Mouse (Mus musculus) lung, embryonic 16.5 days (tissue): ENCODE data around the gene Nr6a1. TPM values are rescaled to one million over a fixed set of nuclear protein-coding genes. Genes with fewer than 3 reads are reported as not detected.

Source experiments
- ATAC-seq: fragments of 200-750 bp; cut with Nextera tagmentation; 2 replicates; pipeline ENCODE4 v1.8.0; 2017; ENCODE audit warnings: low read depth, mild to moderate bottlenecking, moderate library complexity
- H3K27ac ChIP-seq: fragments of 300-500 bp; sonication (generic); 2 replicates; pipeline ENCODE4 v1.5.1; 2014; ENCODE audit warnings: mild to moderate bottlenecking, control low read depth, low read length
- H3K27me3 ChIP-seq: fragments of 300-500 bp; sonication (generic); 2 replicates; pipeline ENCODE4 v1.6.1; 2014; ENCODE audit warnings: low read depth, low read length, mixed read lengths; ENCODE audit not compliant: control insufficient read depth, insufficient read depth
- H3K36me3 ChIP-seq: fragments of 300-500 bp; sonication (generic); 2 replicates; pipeline ENCODE4 v1.6.1; 2014; ENCODE audit warnings: low read length; ENCODE audit not compliant: control insufficient read depth, insufficient read depth
- H3K4me1 ChIP-seq: fragments of 300-500 bp; sonication (generic); replicated peaks from 2 replicates; pipeline ENCODE4 v1.6.1; 2014; ENCODE audit warnings: low read length, mixed read lengths; ENCODE audit not compliant: control insufficient read depth, insufficient read depth
- H3K4me2 ChIP-seq: fragments of 300-500 bp; sonication (generic); 2 replicates; pipeline ENCODE4 v1.6.1; 2014; ENCODE audit warnings: low read depth, low read length, control low read depth
- H3K4me3 ChIP-seq: fragments of 300-500 bp; sonication (generic); 2 replicates; pipeline ENCODE4 v1.5.1; 2014; ENCODE audit warnings: mild to moderate bottlenecking, low read length, control low read depth
- H3K9ac ChIP-seq: fragments of 300-500 bp; sonication (generic); 2 replicates; pipeline ENCODE4 v1.6.1; 2014; ENCODE audit warnings: low read length, control low read depth
- H3K9me3 ChIP-seq: fragments of 300-500 bp; sonication (generic); 2 replicates; pipeline ENCODE4 v1.6.1; 2016; ENCODE audit warnings: low read length; ENCODE audit not compliant: control insufficient read depth
- WGBS: fragments of 180-500 bp; shearing (Covaris S2); extraction: QIAGEN DNeasy Blood & Tissue Kit; methylation state at CpG from one replicate; pipeline ENCODE4 v1.1.7; 2014; 5-methylcytosine and 5-hydroxymethylcytosine counted together
- polyA plus RNA-seq: library from polyadenylated mRNA; unstranded; fragments of >200 nt; fragmentation: Nextera tagmentation; extraction: Ambion mirVana; gene quantifications from 2 replicates; pipeline ENCODE4 v1.2.1, GENCODE M21; 2015

The Nr6a1 gene
- polyA plus RNA-seq, 1 experiment from 2014 or later = 0.60 TPM

GRCm38 (mm10) chr2:38926145-38926891 is 1.2 kb downstream of the Nr6a1 start:
- Histone ChIP-seq H3K4me3 (peak overlapping the region; percentile 89), H3K4me2 (peak overlapping the region; percentile 96), H3K27ac (peak overlapping the region; percentile 36), H3K9ac (peak overlapping the region; percentile 75), H3K27me3 (peaks cover 12% of the 10 kb centered on the region), H3K4me1 (peaks cover 7% of the 10 kb centered on the region), H3K36me3 (no peaks in the 10 kb centered on the region), H3K9me3 (no peaks in the 10 kb centered on the region)
- peak; percentile 97 for ATAC-seq
- WGBS = 1% methylated on average over 35 of the region's 53 CpGs

DNA sequence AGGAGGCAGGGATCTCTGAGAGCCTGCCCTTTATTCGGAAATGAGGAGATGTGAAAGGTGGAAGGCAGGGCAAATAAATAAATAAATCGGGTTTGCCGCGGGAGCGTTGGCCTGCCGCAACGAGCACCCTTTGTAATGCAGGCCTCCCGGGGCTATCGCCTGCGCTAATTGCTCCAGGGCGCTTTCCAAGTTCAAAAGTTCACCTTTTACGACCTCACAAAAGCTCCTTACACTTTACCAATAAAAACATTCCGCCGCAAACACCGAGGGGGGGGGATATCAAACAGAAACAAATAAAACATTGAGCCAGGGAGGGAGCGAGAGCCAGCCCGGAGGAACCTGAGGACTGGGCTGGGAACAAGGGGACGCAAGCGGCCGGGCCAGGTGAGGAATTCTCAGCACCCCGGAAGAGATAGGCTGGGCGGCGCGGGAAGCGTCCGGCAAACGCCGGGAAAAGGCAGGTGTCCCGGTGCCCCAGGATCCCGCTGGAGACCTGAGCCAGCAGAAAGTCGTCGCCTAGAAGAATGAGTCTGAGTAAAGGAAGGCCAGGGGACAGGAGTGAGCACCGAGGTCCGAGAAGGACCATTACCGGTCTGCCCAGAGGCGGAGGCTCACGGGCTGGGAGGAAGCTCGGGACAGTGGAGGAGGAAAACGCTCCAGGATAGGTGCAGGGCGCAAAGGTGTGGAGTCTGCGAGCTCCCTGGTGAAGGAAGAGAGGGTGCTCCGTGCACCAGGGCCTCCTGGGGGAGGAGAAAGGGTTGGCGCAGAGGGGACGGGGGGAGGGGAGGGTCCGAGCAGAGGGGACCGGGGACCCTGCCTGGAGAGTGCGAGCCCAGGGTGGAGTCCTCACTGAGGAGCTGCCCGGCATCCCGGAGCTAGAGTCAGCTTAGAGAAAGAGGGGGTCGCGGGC is 2.1 kb downstream of the Nr6a1 start:
- under 1% methylated on average over 49 of the region's 51 CpGs for WGBS
- Histone ChIP-seq H3K27ac (peak overlapping the region; percentile 36), H3K4me1 (peaks cover 6% of the 10 kb centered on the region), H3K27me3 (peaks cover 12% of the 10 kb centered on the region), H3K36me3 (no peaks in the 10 kb centered on the region), H3K4me2 (peak overlapping the region; percentile 96), H3K4me3 (peak overlapping the region; percentile 89), H3K9ac (peak overlapping the region; percentile 75), H3K9me3 (no peaks in the 10 kb centered on the region)
- peak; percentile 57 for ATAC-seq

- Histone ChIP-seq H3K27me3 (peaks cover 12% of the 10 kb centered on the region), H3K36me3 (no peaks in the 10 kb centered on the region), H3K9me3 (no peaks in the 10 kb centered on the region), H3K4me3 (peak overlapping the region; percentile 89), H3K4me1 (peaks cover 6% of the 10 kb centered on the region), H3K9ac (peak overlapping the region; percentile 75), H3K27ac (no peak overlapping the region), H3K4me2 (peak overlapping the region; percentile 96)
- no peak for ATAC-seq
- 15% methylated on average over 10 of the region's 10 CpGs for WGBS
These were observed 2.9 kb downstream of the Nr6a1 start for GRCm38 (mm10) chr2:38924571-38924970.

DNA sequence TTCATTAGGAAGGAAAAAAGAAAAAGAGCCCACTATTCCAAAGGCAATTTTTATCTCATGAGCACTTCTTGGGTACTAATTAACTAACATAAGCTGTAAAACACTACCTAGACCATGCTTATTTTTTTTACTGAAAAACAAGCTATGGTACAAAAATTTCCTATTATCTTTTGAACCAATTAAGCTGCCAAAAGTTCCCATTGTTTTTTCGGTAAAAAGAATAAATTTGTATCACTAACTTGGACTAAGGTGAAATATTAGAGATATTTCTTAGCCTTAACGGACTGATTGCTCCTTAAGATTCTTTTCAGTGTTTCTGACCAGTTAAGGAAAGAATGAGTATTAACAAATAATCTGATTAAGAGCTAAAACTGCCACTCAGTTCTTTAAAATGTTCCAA is 3.6 kb downstream of the Nr6a1 start:
- Histone ChIP-seq H3K4me1 (peaks cover 6% of the 10 kb centered on the region), H3K4me3 (no peak overlapping the region), H3K27me3 (peaks cover 12% of the 10 kb centered on the region), H3K27ac (no peak overlapping the region), H3K9ac (no peak overlapping the region), H3K36me3 (no peaks in the 10 kb centered on the region), H3K9me3 (no peaks in the 10 kb centered on the region), H3K4me2 (no peak overlapping the region)
- no peak for ATAC-seq
- WGBS = 65% methylated on average over 2 of the region's 2 CpGs

GRCm38 (mm10) chr2:38923471-38923870 is 4.0 kb downstream of the Nr6a1 start:
- Histone ChIP-seq H3K9me3 (no peaks in the 10 kb centered on the region), H3K27ac (no peak overlapping the region), H3K9ac (no peak overlapping the region), H3K36me3 (no peaks in the 10 kb centered on the region), H3K4me1 (peaks cover 6% of the 10 kb centered on the region), H3K4me3 (no peak overlapping the region), H3K4me2 (no peak overlapping the region), H3K27me3 (peaks cover 12% of the 10 kb centered on the region)
- WGBS = 44% methylated on average over 3 of the region's 3 CpGs
- ATAC-seq = no peak

DNA sequence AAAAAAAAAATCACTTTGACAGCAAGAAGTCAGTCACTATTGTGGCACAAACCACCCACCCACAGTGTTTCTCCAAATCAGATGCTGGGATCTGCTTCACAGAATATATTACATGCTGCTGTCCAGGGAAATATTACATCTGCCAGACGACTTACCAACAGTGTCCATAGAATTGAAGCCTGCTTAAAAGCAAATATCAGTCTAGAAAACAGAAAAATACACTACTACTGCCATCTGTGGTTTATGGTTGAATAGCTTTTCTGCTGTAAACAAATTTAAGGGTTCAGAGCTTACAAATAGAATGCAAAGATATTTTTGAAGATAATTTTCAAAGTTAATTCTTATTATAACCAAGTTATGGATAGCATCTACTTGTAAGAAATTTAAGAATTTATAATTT is 6.1 kb downstream of the Nr6a1 start:
- no peak for ATAC-seq
- Histone ChIP-seq H3K4me3 (no peak overlapping the region), H3K9me3 (no peaks in the 10 kb centered on the region), H3K27ac (no peak overlapping the region), H3K27me3 (peaks cover 12% of the 10 kb centered on the region), H3K36me3 (no peaks in the 10 kb centered on the region), H3K4me1 (peaks cover 6% of the 10 kb centered on the region), H3K4me2 (no peak overlapping the region), H3K9ac (no peak overlapping the region)
- WGBS = 20% methylated on average over 1 of the region's 1 CpGs

- ATAC-seq = no peak
- 47% methylated on average over 4 of the region's 4 CpGs for WGBS
- Histone ChIP-seq H3K4me1 (no peaks in the 10 kb centered on the region; the same call in 1 of the 2 replicates), H3K36me3 (no peaks in the 10 kb centered on the region), H3K9me3 (no peaks in the 10 kb centered on the region), H3K4me2 (no peak overlapping the region), H3K4me3 (no peak overlapping the region), H3K27ac (no peak overlapping the region), H3K27me3 (no peaks in the 10 kb centered on the region), H3K9ac (no peak overlapping the region)
These were observed 10.4 kb downstream of the Nr6a1 start for GRCm38 (mm10) chr2:38916947-38917691.

- Histone ChIP-seq H3K4me1 (no peaks in the 10 kb centered on the region; the same call in 1 of the 2 replicates), H3K4me2 (no peak overlapping the region), H3K27me3 (no peaks in the 10 kb centered on the region), H3K27ac (no peak overlapping the region), H3K9me3 (no peaks in the 10 kb centered on the region), H3K4me3 (no peak overlapping the region), H3K9ac (no peak overlapping the region), H3K36me3 (no peaks in the 10 kb centered on the region)
- ATAC-seq = no peak
- WGBS = 38% methylated on average over 4 of the region's 4 CpGs
These were observed 12.5 kb downstream of the Nr6a1 start for GRCm38 (mm10) chr2:38914965-38915364.

GRCm38 (mm10) chr2:38914517-38914916 is 13.0 kb downstream of the Nr6a1 start:
- Histone ChIP-seq H3K4me3 (no peak overlapping the region), H3K9ac (no peak overlapping the region), H3K9me3 (no peaks in the 10 kb centered on the region), H3K27ac (no peak overlapping the region), H3K4me1 (no peaks in the 10 kb centered on the region; the same call in 1 of the 2 replicates), H3K4me2 (no peak overlapping the region), H3K36me3 (no peaks in the 10 kb centered on the region), H3K27me3 (no peaks in the 10 kb centered on the region)
- 55% methylated on average over 1 of the region's 1 CpGs for WGBS
- no peak for ATAC-seq
